Mouse (Mus musculus) embryonic fibroblast, embryonic 13.5 days (primary cell): ENCODE results near the gene Gm5475. TPM values are rescaled to one million over a fixed set of nuclear protein-coding genes. Genes with fewer than 3 reads are reported as not detected.

ENCODE experiments used
- H3K27ac ChIP-seq: 2 replicates; pipeline ENCODE4 v1.5.1; 2012; ENCODE audit warnings: low read length, control low read depth, inconsistent platforms; ENCODE audit not compliant: insufficient read depth
- H3K4me1 ChIP-seq: 2 replicates; pipeline ENCODE4 v1.6.1; 2011; ENCODE audit warnings: low read length; ENCODE audit not compliant: control insufficient read depth, insufficient read depth
- H3K4me3 ChIP-seq: 2 replicates; pipeline ENCODE4 v1.5.1; 2011; ENCODE audit warnings: mild to moderate bottlenecking, control low read depth, low read length; ENCODE audit not compliant: insufficient read depth
- CTCF ChIP-seq: IDR thresholded peaks from 2 replicates; pipeline ENCODE4 v1.5.1; 2011; ENCODE audit warnings: mild to moderate bottlenecking, control low read depth, low read length, moderate library complexity, borderline replicate concordance; ENCODE audit not compliant: insufficient read depth
- POLR2A ChIP-seq: IDR thresholded peaks from 2 replicates; pipeline ENCODE4 v1.6.1; 2011; ENCODE audit warnings: low read depth, mild to moderate bottlenecking, control low read depth, low read length, moderate library complexity
- polyA plus RNA-seq: library from polyadenylated mRNA; stranded (reverse); fragments of >200 nt; gene quantifications from 2 replicates; pipeline ENCODE4 v1.2.4, GENCODE M21; 2011; ENCODE audit warnings: low read depth; ENCODE audit not compliant: missing spikeins, insufficient read length

The Gm5475 gene
- polyA plus RNA-seq, 1 experiment, result not detected

DNA sequence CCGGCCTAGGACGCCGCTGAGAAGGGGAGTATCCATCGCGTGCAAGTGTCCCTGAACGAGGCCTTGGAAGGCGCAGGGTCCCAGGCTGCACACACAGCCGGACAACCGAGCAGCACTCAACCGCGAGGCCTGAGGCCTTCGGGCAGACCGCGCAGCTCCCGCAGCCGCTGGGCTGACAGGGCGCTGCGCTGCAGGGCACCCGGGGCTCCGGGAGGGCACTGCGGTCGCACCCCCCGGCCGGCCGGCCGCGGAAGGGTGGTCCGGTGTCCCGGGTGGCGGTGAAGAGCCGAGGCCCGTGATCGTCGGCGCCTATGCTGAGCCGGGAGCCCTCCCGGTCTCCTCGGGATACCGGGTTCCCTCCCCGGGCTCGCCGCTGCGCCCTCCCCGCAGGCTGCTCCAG, 529 bp downstream of the Gm5475 start:
- peak overlapping the region; percentile 93 for H3K4me3 ChIP-seq
- TF ChIP-seq POLR2A (no peak), CTCF (no peak)
- peak overlapping the region; percentile 38 for H3K27ac ChIP-seq
- H3K4me1 ChIP-seq, result peaks cover 17% of the 10 kb centered on the region

DNA sequence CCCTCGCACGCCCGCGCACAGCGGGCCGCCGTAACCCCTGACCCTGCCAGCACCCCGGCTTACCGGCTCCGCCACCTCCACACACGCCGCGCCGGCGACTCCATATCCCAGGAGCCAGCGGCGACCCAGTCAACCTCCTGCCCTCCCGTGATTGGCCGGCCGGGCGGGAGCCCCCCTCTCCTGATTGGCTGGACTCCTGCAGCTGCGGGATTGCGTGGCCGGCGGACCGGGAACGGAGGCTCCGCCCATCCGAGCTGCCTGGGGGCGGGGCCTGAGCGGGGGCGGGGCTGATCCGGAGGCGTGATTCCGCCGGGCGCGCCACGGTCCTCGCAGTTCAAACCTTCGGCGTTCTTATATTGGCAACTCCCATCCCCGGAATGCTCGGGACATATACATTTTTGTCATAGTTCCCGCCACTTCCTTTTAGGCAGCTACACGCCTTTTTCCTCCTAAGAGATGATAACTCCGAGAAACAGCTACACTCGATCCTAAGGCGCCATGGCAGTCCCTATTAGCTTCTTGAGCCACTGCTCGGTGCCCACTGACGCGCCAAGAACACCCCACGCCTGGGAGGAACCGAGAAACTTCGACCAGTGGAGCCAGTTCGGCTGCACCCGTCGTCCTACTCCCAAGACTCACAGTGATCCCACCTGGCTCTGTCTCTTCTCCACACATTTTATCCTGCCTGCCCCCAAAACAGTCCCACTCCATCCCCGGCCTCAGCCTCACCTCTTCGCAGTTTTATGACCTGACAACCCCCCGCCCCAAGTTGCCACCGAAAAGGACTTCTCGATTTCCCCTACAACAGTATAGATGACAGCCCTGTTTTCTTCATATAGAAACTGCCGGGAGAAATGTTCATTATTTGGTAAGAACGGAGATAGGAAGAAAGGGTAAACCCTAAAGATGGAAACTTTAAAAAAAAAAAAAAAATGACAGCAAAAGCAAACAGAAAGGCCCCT, 1.2 kb downstream of the Gm5475 start:
- peak overlapping the region; percentile 93 for H3K4me3 ChIP-seq
- peaks cover 17% of the 10 kb centered on the region for H3K4me1 ChIP-seq
- H3K27ac ChIP-seq, result peak overlapping the region; percentile 38; the same call in 1 of the 2 replicates
- peak; percentile 85 for TF ChIP-seq POLR2A
- no peak for TF ChIP-seq CTCF

DNA sequence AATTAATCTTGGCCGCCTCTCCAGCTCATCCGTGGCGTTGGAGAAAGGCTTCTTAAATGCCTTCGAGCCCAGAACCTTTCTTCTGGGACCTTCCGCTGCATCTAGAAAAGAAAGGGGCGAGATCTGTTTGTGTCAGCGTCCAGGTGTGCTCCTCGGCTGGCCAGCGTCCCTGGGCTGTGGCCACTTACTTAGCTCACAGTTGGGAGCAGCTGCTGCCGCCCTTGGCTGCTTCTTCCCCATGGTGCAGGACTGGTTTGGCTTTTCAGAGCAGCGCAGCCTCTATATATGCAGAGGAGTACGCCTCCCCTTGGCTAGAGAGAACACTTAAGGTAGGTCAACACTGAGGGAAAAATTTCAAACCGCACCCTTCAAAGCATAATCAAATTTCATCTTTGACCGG, 2.0 kb downstream of the Gm5475 start:
- no peak for TF ChIP-seq POLR2A
- TF ChIP-seq CTCF, result no peak
- no peak overlapping the region for H3K27ac ChIP-seq
- peaks cover 17% of the 10 kb centered on the region for H3K4me1 ChIP-seq
- peak overlapping the region; percentile 50 for H3K4me3 ChIP-seq

DNA sequence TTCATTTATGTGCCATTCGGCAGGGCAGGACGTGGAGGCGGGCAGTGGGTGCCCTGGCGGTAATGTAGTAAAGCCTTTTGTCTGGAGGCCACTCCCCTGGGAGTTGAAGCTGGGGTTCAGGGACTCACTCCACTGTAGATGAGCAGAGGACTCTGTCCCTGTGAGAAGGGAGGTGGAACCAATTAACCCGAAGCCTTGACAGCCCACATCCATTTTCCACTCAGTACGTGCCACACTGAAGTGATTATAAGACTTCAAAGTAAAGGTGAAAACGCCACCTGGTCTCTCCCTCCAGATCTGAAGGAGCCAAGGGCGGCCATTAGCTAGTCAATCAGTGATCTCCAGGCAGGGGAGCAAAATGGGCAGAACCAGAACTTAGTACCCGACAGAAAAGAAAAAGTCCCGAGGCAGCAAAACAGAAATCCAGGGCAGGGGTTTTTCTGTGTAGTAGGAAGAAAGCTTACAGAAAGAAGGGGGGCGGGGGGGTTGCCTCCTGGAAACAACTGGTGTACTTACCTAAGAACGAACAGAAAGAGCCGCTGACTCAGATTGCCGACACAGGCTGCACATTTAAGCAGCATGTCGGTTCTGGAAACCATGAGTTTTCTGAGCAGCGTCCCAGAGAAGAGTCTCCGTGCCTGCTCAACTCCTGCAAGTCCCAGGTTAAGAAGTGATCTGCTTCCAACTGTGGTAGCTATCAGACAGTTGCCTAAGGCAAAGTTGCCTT, 2.6 kb downstream of the Gm5475 start, which contains the start of gene Slc11a2:
Slc11a2 (minus strand) TSS at position 677 of the 727 bp plus-strand sequence.
- Histone ChIP-seq H3K4me3 (peak within 1 kb of the TSS; percentile 50), H3K4me1 (peaks cover 12% of the 10 kb centered on the region), H3K27ac (no peak within 1 kb of the TSS)
- TF ChIP-seq POLR2A, result no peak
- TF ChIP-seq CTCF, result no peak

DNA sequence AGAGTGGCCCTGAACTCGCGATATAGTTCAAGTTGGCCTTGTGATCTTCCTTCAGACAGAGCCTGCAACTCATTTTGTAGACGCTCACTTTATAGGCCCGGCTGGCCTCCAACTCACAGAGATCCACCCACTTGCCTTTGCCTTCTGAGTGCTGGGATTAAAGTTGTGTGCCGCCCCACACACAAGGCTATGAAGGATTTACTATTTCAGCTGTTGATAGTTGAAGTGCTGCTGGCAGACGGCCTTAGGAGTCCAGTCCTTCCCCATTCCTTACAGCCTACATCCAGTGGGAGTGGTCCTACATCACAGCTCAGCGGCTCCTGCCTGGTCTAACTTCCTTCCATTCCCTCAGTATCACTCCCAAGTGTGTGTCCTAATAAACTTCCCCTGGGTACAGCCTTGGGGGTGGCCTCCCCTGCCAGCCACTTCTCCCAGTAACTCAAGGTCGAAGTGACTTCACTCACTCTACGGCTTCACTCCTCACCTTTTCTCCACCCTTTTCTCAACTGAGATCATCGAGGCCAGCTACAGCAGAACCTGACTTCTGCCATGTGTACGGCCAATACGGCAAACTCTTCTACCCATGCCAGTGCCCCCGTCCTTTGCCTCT, 6.5 kb downstream of the Gm5475 start:
- no peak overlapping the region for H3K27ac ChIP-seq
- TF ChIP-seq CTCF (no peak), POLR2A (no peak)
- H3K4me1 ChIP-seq, result no peaks in the 10 kb centered on the region
- no peak overlapping the region for H3K4me3 ChIP-seq

DNA sequence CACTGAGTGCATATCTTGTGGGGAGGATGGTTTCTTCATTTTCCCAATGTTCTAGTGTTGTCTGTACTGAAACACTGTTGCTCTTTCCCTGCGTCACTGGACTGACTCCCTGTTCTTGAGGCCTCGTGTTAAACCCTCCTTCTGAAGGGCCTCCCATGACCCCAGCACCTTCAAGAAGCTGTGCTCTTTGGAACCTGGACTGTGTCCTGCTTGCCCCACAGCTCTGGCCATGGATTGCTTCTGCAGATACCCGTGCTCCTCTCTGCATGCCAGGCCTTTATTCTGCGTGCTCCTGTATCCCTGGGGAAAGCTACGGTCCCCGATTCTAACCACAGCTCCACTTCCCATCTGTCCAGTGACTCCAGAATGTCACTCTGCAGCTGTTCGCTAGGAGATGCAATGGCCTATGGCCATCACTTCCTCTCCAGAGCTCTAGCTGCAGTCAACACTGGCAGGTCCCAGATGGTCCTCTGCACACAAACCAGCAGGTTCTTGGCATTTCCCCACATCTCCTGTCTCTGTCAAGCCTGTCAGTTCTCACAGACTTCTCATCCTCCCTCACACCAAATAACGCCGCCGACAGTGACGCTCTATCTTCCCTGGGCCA, 8.1 kb downstream of the Gm5475 start:
- H3K27ac ChIP-seq, result no peak overlapping the region
- H3K4me3 ChIP-seq, result no peak overlapping the region
- H3K4me1 ChIP-seq, result no peaks in the 10 kb centered on the region
- no peak for TF ChIP-seq CTCF
- TF ChIP-seq POLR2A, result no peak

DNA sequence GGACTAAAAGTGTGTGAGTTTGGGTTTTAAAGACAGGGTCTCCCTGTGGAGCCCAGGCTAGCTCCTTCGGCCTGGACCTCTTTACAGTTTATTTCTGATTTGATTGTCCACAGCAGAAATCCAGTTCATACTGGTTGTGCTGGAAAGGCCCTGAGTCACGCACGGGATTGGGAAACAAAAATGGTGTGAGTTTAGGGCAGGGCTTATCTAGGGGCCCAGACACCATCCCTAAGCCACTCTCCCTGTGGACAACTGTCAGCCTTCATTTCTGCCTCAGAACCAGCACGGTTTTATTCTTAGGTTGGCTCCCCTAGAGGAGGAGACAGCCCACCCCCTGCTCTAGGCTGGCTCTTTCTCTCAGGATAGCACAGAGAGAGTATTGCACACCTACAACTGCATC, 11.3 kb downstream of the Gm5475 start:
- no peaks in the 10 kb centered on the region for H3K4me1 ChIP-seq
- TF ChIP-seq POLR2A (no peak), CTCF (no peak)
- H3K27ac ChIP-seq, result no peak overlapping the region
- no peak overlapping the region for H3K4me3 ChIP-seq

DNA sequence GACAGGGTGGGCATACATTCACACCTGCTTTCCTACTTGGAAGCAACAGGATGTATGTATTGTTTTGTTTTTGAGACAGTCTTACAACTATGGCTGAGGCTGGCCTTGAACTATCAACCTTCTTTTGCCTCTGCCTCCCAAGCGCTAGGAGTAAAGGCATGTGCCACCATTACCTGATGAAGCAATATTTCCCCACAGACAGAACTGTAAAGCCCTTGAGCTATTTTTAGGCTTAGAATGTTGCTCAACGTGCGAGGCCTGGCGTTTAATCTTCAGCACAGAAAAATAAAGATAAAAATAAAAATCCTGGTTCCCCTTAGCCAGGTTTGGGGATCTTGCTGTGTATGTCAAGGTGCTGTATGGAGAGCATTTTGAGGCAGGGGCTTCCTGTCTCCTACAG, 14.2 kb downstream of the Gm5475 start:
- no peak for TF ChIP-seq POLR2A
- TF ChIP-seq CTCF, result no peak
- no peak overlapping the region for H3K4me3 ChIP-seq
- H3K27ac ChIP-seq, result no peak overlapping the region
- H3K4me1 ChIP-seq, result no peaks in the 10 kb centered on the region

DNA sequence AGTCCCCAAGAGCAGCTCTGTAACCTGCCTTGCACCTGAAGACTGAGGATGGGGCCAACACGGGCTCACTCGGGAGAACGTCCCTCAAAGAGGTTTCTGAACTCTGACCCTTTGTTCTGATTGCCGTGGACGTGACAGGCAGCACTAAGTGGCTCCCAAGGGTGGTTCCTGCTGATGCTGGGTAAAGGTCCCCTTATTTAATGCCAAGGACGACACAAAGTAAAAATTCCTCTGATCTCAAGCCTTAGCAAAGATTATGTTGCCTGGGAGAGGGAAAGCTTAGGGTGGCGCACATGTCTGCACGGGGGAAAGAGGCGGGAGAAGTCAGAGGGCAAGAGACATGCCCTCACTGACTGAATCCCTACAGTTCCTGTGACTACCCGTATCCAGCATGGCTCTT, 14.6 kb downstream of the Gm5475 start:
- no peak overlapping the region for H3K4me3 ChIP-seq
- TF ChIP-seq POLR2A, result no peak
- no peak overlapping the region for H3K27ac ChIP-seq
- H3K4me1 ChIP-seq, result no peaks in the 10 kb centered on the region
